Mouse (Mus musculus) retina, postnatal 1 day (tissue): ENCODE measurements at regions not wholly inside any gene's neighbourhood (a gene's known extent, or its start where the extent isn't known, plus 50 kb on each side); places are given as distances from the start of the nearest gene placed in this dataset.

Source experiments
- DNase-seq: peaks from one replicate; pipeline ENCODE4 v3.0.0-alpha.2; 2012

GRCm38 (mm10) chr5:37897501-37897900 is 73.1 kb upstream of the Msx1 start:
- DNase-seq, result peak; percentile 85

- DNase-seq, result peak; percentile 90
These were observed 71.3 kb upstream of the Msx1 start for GRCm38 (mm10) chr5:37895441-37896336.

- peak; percentile 43 for DNase-seq
These were observed 69.5 kb upstream of the Msx1 start for GRCm38 (mm10) chr5:37893639-37894550.

- no peak for DNase-seq
These were observed 66.3 kb upstream of the Msx1 start for GRCm38 (mm10) chr5:37890641-37891040.

GRCm38 (mm10) chr5:37879668-37880380 is 55.4 kb upstream of the Msx1 start:
- no peak for DNase-seq

GRCm38 (mm10) chr5:37876240-37876639 is 51.9 kb upstream of the Msx1 start:
- DNase-seq, result no peak

GRCm38 (mm10) chr5:37875452-37875851 is 51.1 kb upstream of the Msx1 start:
- DNase-seq, result no peak

- DNase-seq, result peak; percentile 59
These were observed 50.5 kb upstream of the Msx1 start for GRCm38 (mm10) chr5:37874784-37875281.
